Mouse (Mus musculus): ENCODE measurements around the gene Mrps35. TPM values are rescaled to one million over a fixed set of nuclear protein-coding genes. Genes with fewer than 3 reads are reported as not detected.

Mrps35 gene
- polyA plus RNA-seq, 2 experiments: 33.4 to 104 TPM

GRCm38 (mm10) chr6:147099458-147100277 is 57.1 kb downstream of the Mrps35 start:
- no peak overlapping the region for H3K4me3 ChIP-seq (replicated peaks; ENCODE audit: low read length)
- peaks cover 3% of the 10 kb centered on the region; the same call in 1 of the 2 replicates for H3K4me1 ChIP-seq (ENCODE audit: control insufficient read depth, insufficient read depth, low read length)
- no peak for TF ChIP-seq POLR2A (IDR thresholded peaks at IDR 0.05; ENCODE audit: borderline replicate concordance, extremely low read depth, insufficient read depth, insufficient read length)
- H3K36me3 ChIP-seq (ENCODE audit: control insufficient read depth, insufficient read depth, low read length): peaks cover 38% of the 10 kb centered on the region
- WGBS: 72% methylated on average over 19 of the region's 19 CpGs
- no peaks in the 10 kb centered on the region for H3K27me3 ChIP-seq (ENCODE audit: control insufficient read depth, insufficient read depth, low read length)
- H3K27ac ChIP-seq (replicated peaks; ENCODE audit: low read depth, low read length): no peak overlapping the region
- H3K9ac ChIP-seq (ENCODE audit: low read depth, low read length, severe bottlenecking): no peak overlapping the region
- DNase-seq (ENCODE audit: low spot score) (no peak), ATAC-seq (ENCODE audit: low FRiP score, low read depth) (no peak)
- H3K9me3 ChIP-seq (ENCODE audit: control insufficient read depth, low read length): no peaks in the 10 kb centered on the region
- H3K4me2 ChIP-seq (replicated peaks; ENCODE audit: low read depth, low read length, severe bottlenecking): no peak overlapping the region

- H3K9me3 ChIP-seq (ENCODE audit: control insufficient read depth, low read length): no peaks in the 10 kb centered on the region
- H3K9ac ChIP-seq (ENCODE audit: low read depth, low read length, severe bottlenecking): no peak overlapping the region
- DNase-seq (ENCODE audit: low spot score): no peak
- H3K27me3 ChIP-seq (ENCODE audit: control insufficient read depth, insufficient read depth, low read length): no peaks in the 10 kb centered on the region
- H3K36me3 ChIP-seq (ENCODE audit: control insufficient read depth, insufficient read depth, low read length): peaks cover 39% of the 10 kb centered on the region
- H3K4me2 ChIP-seq (replicated peaks; ENCODE audit: low read depth, low read length, severe bottlenecking): no peak overlapping the region
- ATAC-seq (ENCODE audit: low FRiP score, low read depth): no peak
- H3K4me1 ChIP-seq (ENCODE audit: control insufficient read depth, insufficient read depth, low read length): no peaks in the 10 kb centered on the region
- TF ChIP-seq POLR2A (IDR thresholded peaks at IDR 0.05; ENCODE audit: borderline replicate concordance, extremely low read depth, insufficient read depth, insufficient read length): no peak
- WGBS: 96% methylated on average over 3 of the region's 3 CpGs
- no peak overlapping the region for H3K27ac ChIP-seq (replicated peaks; ENCODE audit: low read depth, low read length)
- H3K4me3 ChIP-seq (replicated peaks; ENCODE audit: low read length): no peak overlapping the region
These were observed 59.7 kb downstream of the Mrps35 start for GRCm38 (mm10) chr6:147102293-147102692.

GRCm38 (mm10) chr6:147105529-147105928 is 63.0 kb downstream of the Mrps35 start:
- Histone ChIP-seq H3K4me2 (replicated peaks; ENCODE audit: low read depth, low read length, severe bottlenecking) (no peak overlapping the region), H3K4me1 (ENCODE audit: control insufficient read depth, insufficient read depth, low read length) (no peaks in the 10 kb centered on the region), H3K4me3 (replicated peaks; ENCODE audit: low read length) (no peak overlapping the region), H3K36me3 (ENCODE audit: control insufficient read depth, insufficient read depth, low read length) (peaks cover 59% of the 10 kb centered on the region), H3K9me3 (ENCODE audit: control insufficient read depth, low read length) (no peaks in the 10 kb centered on the region), H3K9ac (ENCODE audit: low read depth, low read length, severe bottlenecking) (no peak overlapping the region), H3K27ac (replicated peaks; ENCODE audit: low read depth, low read length) (no peak overlapping the region), H3K27me3 (ENCODE audit: control insufficient read depth, insufficient read depth, low read length) (no peaks in the 10 kb centered on the region)
- WGBS: 94% methylated on average over 1 of the region's 1 CpGs
- no peak for ATAC-seq (ENCODE audit: low FRiP score, low read depth)
- no peak for TF ChIP-seq POLR2A (IDR thresholded peaks at IDR 0.05; ENCODE audit: borderline replicate concordance, extremely low read depth, insufficient read depth, insufficient read length)
- no peak for DNase-seq (ENCODE audit: low spot score)

GRCm38 (mm10) chr6:147106716-147107115 is 64.2 kb downstream of the Mrps35 start:
- no peak for TF ChIP-seq POLR2A (IDR thresholded peaks at IDR 0.05; ENCODE audit: borderline replicate concordance, extremely low read depth, insufficient read depth, insufficient read length)
- no peak for ATAC-seq (ENCODE audit: low FRiP score, low read depth)
- no peaks in the 10 kb centered on the region for H3K27me3 ChIP-seq (ENCODE audit: control insufficient read depth, insufficient read depth, low read length)
- H3K4me2 ChIP-seq (replicated peaks; ENCODE audit: low read depth, low read length, severe bottlenecking): no peak overlapping the region
- no peak overlapping the region for H3K9ac ChIP-seq (ENCODE audit: low read depth, low read length, severe bottlenecking)
- 93% methylated on average over 6 of the region's 6 CpGs for WGBS
- H3K27ac ChIP-seq (replicated peaks; ENCODE audit: low read depth, low read length): no peak overlapping the region
- no peaks in the 10 kb centered on the region for H3K9me3 ChIP-seq (ENCODE audit: control insufficient read depth, low read length)
- peaks cover 59% of the 10 kb centered on the region for H3K36me3 ChIP-seq (ENCODE audit: control insufficient read depth, insufficient read depth, low read length)
- no peak overlapping the region for H3K4me3 ChIP-seq (replicated peaks; ENCODE audit: low read length)
- no peak for DNase-seq (ENCODE audit: low spot score)
- no peaks in the 10 kb centered on the region for H3K4me1 ChIP-seq (ENCODE audit: control insufficient read depth, insufficient read depth, low read length)

- Histone ChIP-seq H3K27ac (replicated peaks; ENCODE audit: low read depth, low read length) (no peak overlapping the region), H3K36me3 (ENCODE audit: control insufficient read depth, insufficient read depth, low read length) (peaks cover 54% of the 10 kb centered on the region), H3K9ac (ENCODE audit: low read depth, low read length, severe bottlenecking) (no peak overlapping the region), H3K27me3 (ENCODE audit: control insufficient read depth, insufficient read depth, low read length) (no peaks in the 10 kb centered on the region), H3K4me3 (replicated peaks; ENCODE audit: low read length) (no peak overlapping the region), H3K9me3 (ENCODE audit: control insufficient read depth, low read length) (no peaks in the 10 kb centered on the region), H3K4me2 (replicated peaks; ENCODE audit: low read depth, low read length, severe bottlenecking) (no peak overlapping the region), H3K4me1 (ENCODE audit: control insufficient read depth, insufficient read depth, low read length) (no peaks in the 10 kb centered on the region)
- ATAC-seq (ENCODE audit: low FRiP score, low read depth) (no peak), DNase-seq (ENCODE audit: low spot score) (no peak)
- WGBS: 92% methylated on average over 7 of the region's 7 CpGs
- TF ChIP-seq POLR2A (IDR thresholded peaks at IDR 0.05; ENCODE audit: borderline replicate concordance, extremely low read depth, insufficient read depth, insufficient read length): no peak
These were observed 66.7 kb downstream of the Mrps35 start for GRCm38 (mm10) chr6:147109283-147109682.

Data from limb, embryonic 14.5 days (tissue).